Mouse (Mus musculus): ENCODE data around the gene Scml4.

The Scml4 gene

GRCm38 (mm10) chr10:42860159-42860911 is at the start of gene Scml4:
Scml4 (plus strand) TSS chr10:42860370.
- no peak for DNase-seq (ENCODE audit: low read depth, low spot score)

- no peak for DNase-seq (ENCODE audit: low read depth, low spot score)
These were observed 34.2 kb upstream of the Scml4 start for GRCm38 (mm10) chr10:42825923-42826322.

GRCm38 (mm10) chr10:42827155-42827554 is 33.0 kb upstream of the Scml4 start:
- DNase-seq (ENCODE audit: low read depth, low spot score): no peak

DNA sequence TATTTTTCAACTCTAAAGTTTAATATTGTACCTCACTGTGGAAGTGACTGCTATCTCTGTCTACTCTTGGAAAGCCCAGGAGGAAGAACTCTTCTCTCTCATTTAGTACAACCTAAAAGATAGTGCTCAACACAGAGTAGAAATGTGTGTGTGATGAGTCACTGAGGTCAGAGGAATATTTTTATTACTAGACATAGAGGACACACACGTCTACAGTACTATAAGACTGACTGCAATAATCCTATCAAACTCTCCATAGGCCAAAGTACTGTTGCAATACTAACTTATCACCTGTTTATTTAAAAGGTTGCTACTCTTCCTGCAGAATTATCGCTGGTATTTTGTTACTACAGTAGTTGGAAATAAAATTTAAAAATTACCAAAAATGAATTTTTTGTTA is 30.2 kb upstream of the Scml4 start:
- DNase-seq (ENCODE audit: low read depth, low spot score): no peak

DNA sequence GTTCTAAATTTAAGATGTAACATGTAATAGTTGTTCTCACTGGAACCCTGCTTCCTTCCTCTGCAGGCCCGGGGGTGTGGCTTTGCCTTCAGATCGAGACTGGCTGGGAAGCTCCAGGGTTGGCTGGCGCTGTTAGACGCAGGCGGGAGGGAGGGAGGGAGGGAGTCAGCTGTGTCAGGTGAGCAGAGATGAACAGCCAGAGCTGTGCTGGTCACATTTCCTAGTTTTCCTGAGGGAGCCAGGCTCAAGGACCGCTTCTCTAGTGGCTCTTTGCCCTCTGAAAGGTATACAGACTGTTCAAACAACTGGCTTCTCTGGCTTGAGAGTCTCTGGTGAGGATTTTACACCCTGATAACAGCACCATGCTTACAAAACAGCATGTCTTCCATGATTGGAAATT is 29.8 kb upstream of the Scml4 start:
- no peak for DNase-seq (ENCODE audit: low read depth, low spot score)

DNA sequence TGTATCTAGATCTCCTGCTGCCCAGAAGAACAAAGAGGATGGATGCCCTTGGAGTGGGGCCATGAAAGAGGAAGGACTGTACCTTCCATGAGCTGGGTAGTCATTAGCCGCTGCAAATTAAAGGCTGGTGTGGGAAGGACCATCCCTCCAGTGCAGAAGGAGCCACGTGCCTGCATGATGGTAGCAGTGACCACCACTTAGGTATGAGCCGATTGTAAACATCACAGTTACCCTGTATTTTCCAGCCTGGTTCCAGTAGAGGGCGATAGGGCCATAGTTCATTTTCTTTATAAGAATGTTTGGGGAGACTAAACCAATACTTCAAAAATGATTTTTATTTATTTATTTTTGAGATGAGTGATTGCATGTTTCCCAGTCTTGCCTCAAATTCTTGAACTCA is 27.5 kb upstream of the Scml4 start:
- no peak for DNase-seq (ENCODE audit: low read depth, low spot score)

GRCm38 (mm10) chr10:42833871-42834727 is 26.1 kb upstream of the Scml4 start:
- no peak for DNase-seq (ENCODE audit: low read depth, low spot score)

DNA sequence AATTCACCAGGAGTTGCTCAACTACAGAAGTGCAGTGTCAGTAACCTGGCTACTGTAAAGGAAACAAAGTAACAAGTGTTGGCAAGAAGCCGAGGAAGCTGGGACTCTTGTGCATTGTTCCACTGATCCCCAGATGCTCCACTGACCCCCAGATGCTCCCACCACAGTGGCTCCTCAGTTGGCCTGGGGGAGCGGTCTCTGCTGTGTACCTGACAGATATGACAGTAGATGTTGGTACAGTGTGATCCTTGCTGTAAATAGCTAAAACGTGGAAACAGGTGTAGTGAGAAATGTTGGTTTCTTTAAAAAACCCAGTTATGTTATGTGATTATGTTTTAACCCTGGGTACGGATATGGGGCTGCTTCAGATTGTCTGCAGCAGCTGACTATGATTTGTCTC is 22.1 kb upstream of the Scml4 start:
- no peak for DNase-seq (ENCODE audit: low read depth, low spot score)

DNA sequence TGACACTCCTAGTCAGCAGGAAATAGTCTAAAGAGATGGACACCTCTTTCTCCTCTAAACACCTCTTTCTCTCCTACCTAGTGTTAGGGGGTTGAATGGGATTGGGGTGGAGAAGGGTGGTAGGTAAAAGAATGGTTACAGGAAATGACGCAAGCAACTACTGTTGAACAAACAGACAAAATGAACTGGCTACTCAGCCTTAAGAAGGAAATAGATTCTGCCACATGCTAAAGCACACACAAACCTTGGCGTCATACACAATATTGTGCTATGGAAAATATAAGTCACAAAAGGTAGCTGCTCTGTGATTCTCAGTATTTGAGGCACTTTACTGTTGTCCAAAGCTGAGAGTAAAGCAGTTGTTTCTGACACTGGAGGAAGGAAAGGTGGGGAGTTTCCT is 21.4 kb upstream of the Scml4 start:
- no peak for DNase-seq (ENCODE audit: low read depth, low spot score)

- DNase-seq (ENCODE audit: low read depth, low spot score): no peak
These were observed 20.1 kb upstream of the Scml4 start for GRCm38 (mm10) chr10:42840036-42840435.

GRCm38 (mm10) chr10:42841531-42842195 is 18.5 kb upstream of the Scml4 start:
- DNase-seq (ENCODE audit: low read depth, low spot score): no peak

DNA sequence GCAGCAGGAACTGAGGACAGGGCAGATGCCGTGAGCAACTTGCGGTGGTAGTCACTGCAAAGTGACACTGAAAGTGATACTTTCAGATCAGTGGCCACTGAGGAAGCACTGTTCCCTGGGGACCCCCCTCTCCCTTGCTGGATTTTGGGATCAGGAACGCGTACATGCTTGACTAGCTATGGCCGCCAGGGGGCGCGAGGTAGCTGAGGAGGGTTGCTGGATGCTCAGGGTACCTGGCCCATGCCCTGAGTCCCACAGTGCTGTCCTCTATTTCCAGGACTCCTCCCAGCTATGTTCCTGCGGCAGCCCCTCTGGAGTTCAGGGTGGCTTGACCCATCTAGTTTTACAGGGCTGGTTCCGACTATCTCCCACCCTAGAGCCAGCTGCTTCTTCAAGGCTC is 17.8 kb upstream of the Scml4 start:
- peak; percentile 22 for DNase-seq (ENCODE audit: low read depth, low spot score)

DNA sequence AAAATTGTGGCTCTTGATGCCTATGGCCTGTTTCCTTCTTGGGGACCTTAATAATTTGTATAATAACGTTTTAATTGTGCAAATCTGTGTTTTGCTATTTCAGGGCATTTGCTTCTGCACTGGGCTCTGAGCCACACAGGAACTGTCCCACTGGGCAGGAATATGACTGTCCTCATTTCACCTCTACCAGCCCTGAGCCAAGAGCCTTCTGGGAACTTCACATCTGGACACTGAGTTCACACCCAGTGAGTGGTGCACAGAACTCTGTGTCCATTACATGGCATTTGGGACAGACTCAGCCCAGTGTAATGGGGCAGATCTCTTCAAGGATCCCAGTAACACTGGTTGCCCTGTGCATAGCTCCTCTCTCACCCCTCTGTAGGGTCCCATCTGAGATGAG is 16.8 kb upstream of the Scml4 start:
- DNase-seq (ENCODE audit: low read depth, low spot score): no peak

DNA sequence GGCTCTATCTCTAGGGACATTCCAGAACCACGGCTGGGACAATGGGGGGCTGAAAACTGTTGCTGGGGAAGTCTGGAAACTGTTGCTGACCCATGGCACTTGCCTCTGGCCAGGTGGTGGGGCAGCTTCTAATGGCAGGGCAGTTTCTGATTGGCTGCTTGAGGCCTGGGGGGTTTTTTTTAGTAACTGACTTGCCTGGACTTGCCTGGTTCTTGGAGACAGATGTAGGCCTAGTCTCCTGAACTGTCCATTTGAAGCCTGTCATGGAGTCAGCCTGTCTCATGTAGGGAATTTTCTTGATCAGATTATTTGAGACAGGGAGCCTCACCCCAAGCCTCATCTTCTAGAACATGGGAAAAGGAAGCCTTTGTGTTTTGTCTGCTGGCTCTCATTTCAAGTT is 14.7 kb upstream of the Scml4 start:
- DNase-seq (ENCODE audit: low read depth, low spot score): no peak

DNA sequence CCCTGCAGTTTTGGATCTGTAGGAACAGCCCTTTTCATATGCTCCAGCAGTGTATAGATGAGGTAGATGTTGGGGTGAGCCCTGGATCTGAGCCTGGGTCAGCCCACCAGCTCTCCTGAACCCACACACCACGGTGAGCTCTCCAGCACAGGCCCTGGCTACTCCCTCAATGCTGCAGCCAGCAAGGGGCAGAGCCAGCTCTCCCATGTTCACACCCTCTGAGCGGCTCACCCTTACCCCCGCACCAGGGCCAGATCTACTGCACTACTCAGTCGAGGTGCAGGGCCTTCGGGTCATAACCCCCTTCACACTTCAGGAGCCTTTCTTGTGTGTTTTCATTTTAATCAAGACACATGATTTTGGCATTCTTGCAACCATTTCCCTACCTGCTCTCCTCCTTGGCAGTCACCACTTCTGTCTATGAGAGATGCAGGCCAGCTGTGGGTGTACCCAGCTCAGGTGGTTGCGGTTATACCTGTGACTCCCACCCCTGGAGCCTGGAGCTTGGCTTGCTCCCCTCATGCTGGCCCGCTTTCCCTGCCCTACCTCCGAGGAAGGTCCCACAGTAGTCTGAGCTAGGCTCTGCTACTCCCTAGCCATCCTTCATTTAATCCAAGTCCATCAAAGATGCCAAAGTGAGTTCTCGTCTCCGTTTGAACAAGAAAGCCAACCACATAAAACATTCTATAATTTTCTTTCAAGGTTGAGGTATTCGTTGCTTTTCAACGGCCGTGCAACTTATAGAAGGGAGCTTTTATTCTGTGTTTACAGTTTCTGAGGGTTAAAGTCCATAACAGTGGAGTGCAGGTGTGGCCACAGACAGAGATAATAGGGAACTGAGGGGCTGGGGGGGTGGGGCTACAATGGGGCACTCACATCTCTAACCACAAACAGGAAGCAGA is 11.7 kb upstream of the Scml4 start:
- DNase-seq (ENCODE audit: low read depth, low spot score): no peak

DNA sequence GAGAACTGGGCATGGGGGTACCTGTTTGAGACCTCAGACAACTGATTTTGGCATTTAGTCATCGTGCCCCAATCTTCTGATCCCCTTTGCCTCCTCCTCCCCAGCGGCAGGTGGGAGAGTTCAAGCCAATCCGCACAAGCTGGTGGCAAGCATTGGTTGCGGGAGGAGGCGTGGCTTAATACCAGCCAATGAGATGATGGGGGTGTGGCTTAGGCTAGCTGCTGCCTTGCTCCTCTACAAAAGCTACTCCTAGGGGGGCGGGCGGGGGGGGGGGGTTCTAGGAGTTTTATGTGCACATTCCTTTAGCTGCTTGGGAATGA is 11.1 kb upstream of the Scml4 start:
- no peak for DNase-seq (ENCODE audit: low read depth, low spot score)

DNA sequence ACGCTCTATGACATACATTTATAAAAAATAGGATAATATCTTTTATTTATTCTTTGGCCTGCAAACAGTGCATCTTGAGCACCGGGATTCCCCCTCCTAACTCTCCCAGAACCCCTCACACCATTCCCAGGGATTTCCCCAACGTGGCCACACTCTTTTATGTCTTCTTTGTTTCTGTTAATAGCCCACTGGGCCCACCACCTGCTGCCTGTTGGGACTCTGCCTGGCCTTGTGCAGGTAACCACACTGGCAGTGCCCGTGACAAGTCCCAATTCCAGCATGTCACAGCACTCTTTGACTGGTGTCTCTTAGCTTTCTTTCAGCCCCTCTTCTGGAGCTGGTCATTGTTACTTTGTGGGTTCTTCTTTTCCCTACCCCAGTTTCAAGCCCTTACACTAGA is 5.3 kb upstream of the Scml4 start:
- DNase-seq (ENCODE audit: low read depth, low spot score): no peak

GRCm38 (mm10) chr10:42855250-42855649 is 4.9 kb upstream of the Scml4 start:
- no peak for DNase-seq (ENCODE audit: low read depth, low spot score)

DNA sequence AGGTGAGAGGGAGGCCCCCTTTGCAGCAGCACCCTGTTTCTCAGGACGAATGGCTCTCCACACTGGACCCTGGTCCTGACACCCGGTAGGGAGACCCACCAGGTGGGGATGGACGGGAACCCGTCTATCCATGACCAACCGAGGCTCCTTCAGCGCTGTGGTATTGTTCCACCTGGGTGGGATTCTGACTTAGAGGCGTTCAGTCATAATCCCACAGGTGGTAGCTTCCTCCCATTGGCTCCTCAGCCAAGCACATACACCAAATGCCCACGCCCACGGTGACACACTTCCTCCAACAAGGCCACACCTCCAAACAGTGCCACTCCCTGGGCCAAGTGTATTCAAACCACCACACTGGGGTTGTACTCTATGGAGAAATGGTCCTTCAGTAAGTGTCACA is 3.6 kb upstream of the Scml4 start:
- no peak for DNase-seq (ENCODE audit: low read depth, low spot score)

DNA sequence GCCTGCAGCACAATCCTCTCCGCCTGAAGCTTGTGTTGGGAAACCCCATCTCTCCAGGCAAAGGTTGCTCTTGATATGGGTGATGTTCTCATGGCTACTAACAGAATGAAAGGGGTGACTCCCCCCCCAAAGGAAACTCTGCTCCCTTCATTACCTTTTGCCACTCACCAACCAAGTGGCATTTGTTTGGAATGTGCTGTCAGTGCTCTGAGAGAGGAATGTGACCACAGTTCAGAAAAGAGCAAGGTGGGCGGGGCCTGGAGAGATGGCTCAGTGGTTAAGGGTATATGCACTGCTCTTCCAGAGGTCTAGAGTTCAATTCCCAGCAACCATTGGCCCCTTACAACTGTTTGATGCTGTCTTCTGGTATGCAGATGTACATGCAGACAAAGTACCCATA is 3.1 kb upstream of the Scml4 start:
- no peak for DNase-seq (ENCODE audit: low read depth, low spot score)

- no peak for DNase-seq (ENCODE audit: low read depth, low spot score)
These were observed 400 bp upstream of the Scml4 start for GRCm38 (mm10) chr10:42859781-42860158.

DNA sequence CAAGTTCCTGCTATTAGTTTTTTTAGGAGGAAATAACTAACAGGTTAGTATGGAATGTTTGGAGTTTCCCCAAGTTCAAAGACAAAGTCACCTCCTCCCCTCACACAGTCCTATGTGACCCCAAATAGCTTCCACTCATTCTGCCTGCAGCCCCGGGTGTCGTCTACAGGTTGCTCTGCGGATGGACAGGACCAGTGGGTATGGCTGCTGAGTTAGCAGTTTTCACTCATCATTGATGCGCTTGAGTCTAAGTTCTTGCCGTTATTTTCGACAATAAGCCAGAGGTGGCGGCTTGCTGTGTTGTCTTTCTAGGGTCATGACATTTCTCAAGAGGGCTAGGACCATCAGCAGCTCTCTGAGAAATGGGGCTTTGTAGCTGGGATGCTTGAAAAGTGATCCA is 1.3 kb downstream of the Scml4 start:
- no peak for DNase-seq (ENCODE audit: low read depth, low spot score)

Measured in c-Kit-negative CD71-positive TER-119-positive erythroid progenitor cells, embryonic 14.5 days (primary cell).